ENCODE assay signal across 8 mouse cellular contexts in the genomic region with DNA sequence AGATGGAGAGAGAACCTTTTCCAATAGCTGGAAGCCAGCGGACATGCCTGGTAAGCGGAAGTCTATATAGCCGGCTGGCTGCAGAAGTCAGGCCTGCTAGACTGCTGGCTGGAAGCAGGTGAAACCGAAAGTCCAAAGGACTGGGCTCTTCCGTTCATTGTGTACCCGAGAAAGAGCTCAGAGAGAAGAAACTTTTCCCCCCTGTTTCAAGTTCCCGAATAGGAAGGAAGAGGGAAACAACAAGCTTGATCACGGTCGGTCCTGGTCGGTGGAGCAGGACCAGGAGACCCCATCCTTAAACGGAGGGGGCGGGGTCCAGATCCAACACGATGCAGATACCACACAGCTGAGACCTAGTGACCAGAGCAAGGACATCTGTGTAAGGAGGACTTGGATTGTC. TPM values are rescaled to one million over a fixed set of nuclear protein-coding genes. Genes with fewer than 3 reads are reported as not detected.
DNase-seq lines count a peak whose midpoint lies in the region; TF ChIP-seq lines count a peak whose summit lies in the region.

No protein-coding gene starts in this region.

- TF ChIP-seq EP300 in CH12.LX (IDR thresholded peaks at IDR 0.05; ENCODE audit: low read length): no peak; the same call in 1 of the 2 replicates

- in situ Hi-C loops in CH12.LX (cut with MboI; ENCODE audit: low pct_ligation_motif_present, low pct_unique_long_range_greater_than_20kb, low sequenced_read_pairs): no loop called here

- H3K79me2 ChIP-seq in CH12.LX (replicated peaks; ENCODE audit: control insufficient read depth, extremely low read depth, insufficient read depth, poor library complexity, severe bottlenecking): no peaks in the 10 kb centered on the region

- no peak for TF ChIP-seq RAD21 in CH12.LX (IDR thresholded peaks at IDR 0.05; ENCODE audit: low read depth, low read length)

- H3K9me3 ChIP-seq in CH12.LX (replicated peaks; ENCODE audit: low read length): peaks cover 8% of the 10 kb centered on the region

- no peak for TF ChIP-seq POLR2A in CH12.LX (IDR thresholded peaks at IDR 0.05; ENCODE audit: low read depth, low read length)
- TF ChIP-seq POLR2A in kidney, adult 2 months (IDR thresholded peaks at IDR 0.05; ENCODE audit: low read depth, low read length): no peak

- no peak for DNase-seq in CH12.LX (ENCODE audit: extremely low read depth)
- DNase-seq in kidney, adult 2 months: peak; percentile 59
- DNase-seq in lung, postnatal 14 days: peak; percentile 36
- no peak for DNase-seq in cerebellum, postnatal 25 days
- DNase-seq in c-Kit-positive CD71-positive TER-119-positive erythroid progenitor cells, embryonic 14.5 days (ENCODE audit: low spot score): no peak
- no peak for DNase-seq in layer of hippocampus, postnatal 14 days (ENCODE audit: low spot score in 2 of 2)
- no peak for DNase-seq in layer of hippocampus, adult 8-10 months (ENCODE audit: low spot score in 2 of 2)

- H3K4me2 ChIP-seq in CH12.LX (ENCODE audit: insufficient read depth, low read depth, poor library complexity, severe bottlenecking): peak overlapping the region; percentile 74

- no peaks in the 10 kb centered on the region for H3K36me3 ChIP-seq in CH12.LX (replicated peaks in 1 of 2; ENCODE audit: control insufficient read depth in 1 of 2, insufficient read depth in 1 of 2, low read length in 1 of 2)
- H3K36me3 ChIP-seq in kidney, adult 2 months (ENCODE audit: control insufficient read depth, insufficient read depth, low read length): no peaks in the 10 kb centered on the region

- 27% methylated on average over 13 of the region's 13 CpGs for WGBS in kidney, adult 2 months

- no peak for TF ChIP-seq CTCF in CH12.LX (conservative IDR thresholded peaks at IDR 0.05 in 1 of 2, IDR thresholded peaks at IDR 0.05 in 1 of 2; ENCODE audit: low read depth in 2 of 2, low read length in 2 of 2)
- TF ChIP-seq CTCF in kidney, adult 2 months (conservative IDR thresholded peaks at IDR 0.05; ENCODE audit: insufficient read depth, insufficient read length, low read depth, low read length): no peak

- dilution Hi-C loops in CH12.LX (cut with MboI; ENCODE audit: extremely low pct_ligation_motif_present, extremely low pct_unique_long_range_greater_than_20kb, low sequenced_read_pairs): no loop called here

- peaks cover 0 to 38% of the 10 kb centered on the region in 2 experiments; a peak in 2 of 4 replicates for H3K4me1 ChIP-seq in CH12.LX (ENCODE audit: control insufficient read depth in 1 of 2, insufficient read depth in 2 of 2)
- peaks cover 9% of the 10 kb centered on the region; the same call in 1 of the 2 replicates for H3K4me1 ChIP-seq in brown adipose tissue, adult 24 weeks (ENCODE audit: control insufficient read depth, insufficient read depth, insufficient read length, low read length)
- no peaks in the 10 kb centered on the region; the same call in 1 of the 2 replicates for H3K4me1 ChIP-seq in kidney, adult 2 months (ENCODE audit: control insufficient read depth, insufficient read depth, low read length)

- peak overlapping the region; percentile 48 to 58 (median 49) for H3K4me3 ChIP-seq in CH12.LX (replicated peaks in 1 of 3; ENCODE audit: low read depth in 2 of 3, low read length in 2 of 3, poor library complexity in 1 of 3)
- H3K4me3 ChIP-seq in brown adipose tissue, adult 24 weeks (ENCODE audit: insufficient read depth, low read depth, low read length): peak overlapping the region; percentile 61
- H3K4me3 ChIP-seq in kidney, adult 2 months (ENCODE audit: insufficient read depth, low read depth, low read length): peak overlapping the region; percentile 33

- H3K27me3 ChIP-seq in CH12.LX (replicated peaks): no peaks in the 10 kb centered on the region
- no peaks in the 10 kb centered on the region for H3K27me3 ChIP-seq in kidney, adult 2 months (replicated peaks; ENCODE audit: control insufficient read depth, insufficient read depth, low read length)

- peak overlapping the region; percentile 64 for H3K9ac ChIP-seq in CH12.LX (ENCODE audit: insufficient read depth, low read depth)

- peak overlapping the region; percentile 85 for H3K27ac ChIP-seq in CH12.LX (ENCODE audit: insufficient read depth, low read depth)
- H3K27ac ChIP-seq in brown adipose tissue, adult 24 weeks (replicated peaks; ENCODE audit: low read depth, low read length): peak overlapping the region; percentile 97
- peak overlapping the region; percentile 43 for H3K27ac ChIP-seq in kidney, adult 2 months (ENCODE audit: insufficient read depth, low read depth, low read length)

TF ChIP-seq in CH12.LX, 34 proteins besides CTCF, POLR2A, EP300 and RAD21:
- peak; percentile 81 for TF ChIP-seq IRF4 (IDR thresholded peaks at IDR 0.05; ENCODE audit: low read depth, low read length)
- TF ChIP-seq GABPA (IDR thresholded peaks at IDR 0.05; ENCODE audit: insufficient replicate concordance, low read depth, low read length): no peak
- TF ChIP-seq ELF1 (IDR thresholded peaks at IDR 0.05; ENCODE audit: low read depth, low read length): peak; percentile 38; the same call in 1 of the 2 replicates
- TF ChIP-seq BHLHE40 (IDR thresholded peaks at IDR 0.05; ENCODE audit: low read depth, low read length): no peak
- TF ChIP-seq MEF2A (IDR thresholded peaks at IDR 0.05; ENCODE audit: borderline replicate concordance, low read depth, low read length): 0 out of 2 replicates have a peak, but pooled peaks have one; percentile 36
- no peak for TF ChIP-seq MAFK (IDR thresholded peaks at IDR 0.05; ENCODE audit: insufficient replicate concordance, low read length)
- TF ChIP-seq TCF12 (IDR thresholded peaks at IDR 0.05; ENCODE audit: low read depth, low read length): 0 out of 2 replicates have a peak, but pooled peaks have one; percentile 28

RNA-seq across cellular contexts. Expression of a gene that starts 9.6 kb away (rescaled TPM):
- total RNA-seq in CH12.LX (2012; rRNA removed) (113 and 133 TPM in 2 replicates), CH12.LX (2014; rRNA removed) (136 and 142 TPM in 2 replicates)
- 78.4 and 79.1 TPM in 2 replicates for polyA plus RNA-seq in CH12.LX (2012; ENCODE audit: insufficient read length, low read depth)
- 5.8 and 11.8 TPM in 2 replicates for polyA plus RNA-seq in brown adipose tissue, adult 24 weeks (2012; ENCODE audit: insufficient read depth, insufficient read length, missing spikeins)
- 11.5 and 14.5 TPM in 2 replicates for polyA plus RNA-seq in kidney, adult 2 months (2012; rRNA removed)
- 10 to 100 TPM; 14.1 to 18.9 TPM for total RNA-seq in layer of hippocampus, postnatal 14 days (2021)
- 10 to 100 TPM; 14.4 to 19.8 (median 17.1) TPM for total RNA-seq in layer of hippocampus, adult 8-10 months (2022)

Comparison
In these comparisons a context has a peak if more than half of its experiments do, and no peak if none do; other contexts are left out.
1. DNase-seq: peak in kidney, adult 2 months (single experiment) and lung, postnatal 14 days (single experiment); none in CH12.LX (single experiment), cerebellum, postnatal 25 days (0 of 2), c-Kit-positive CD71-positive TER-119-positive erythroid progenitor cells, embryonic 14.5 days (single experiment), layer of hippocampus, postnatal 14 days (0 of 2) and layer of hippocampus, adult 8-10 months (0 of 2).
2. H3K27ac ChIP-seq: peak in every context shown above with its lines; median percentile 97 in brown adipose tissue, adult 24 weeks; 85 in CH12.LX; 43 in kidney, adult 2 months.
3. RNA of a gene that starts 9.6 kb away (total RNA-seq): 113 to 142 TPM in CH12.LX; 14.1 to 18.9 TPM in layer of hippocampus, postnatal 14 days and 14.4 to 19.8 TPM in layer of hippocampus, adult 8-10 months; every median in the first group is over 4 times any median in the second.
4. Peak in every context shown above with its lines, with median percentiles within 50 percentile points of each other: H3K4me3 ChIP-seq.